Mouse (Mus musculus) cerebellum, postnatal 36 days (tissue): ENCODE data around the gene Cdh22.

Experiments
- DNase-seq, 2 experiments: peaks; one replicate each; pipeline ENCODE4 v3.0.0; 2021 to 2022; ENCODE audit warnings: mixed read lengths in 2 of 2

The Cdh22 gene

GRCm38 (mm10) chr2:165205486-165205885, 29.2 kb downstream of the Cdh22 start:
- DNase-seq = no peak

DNA sequence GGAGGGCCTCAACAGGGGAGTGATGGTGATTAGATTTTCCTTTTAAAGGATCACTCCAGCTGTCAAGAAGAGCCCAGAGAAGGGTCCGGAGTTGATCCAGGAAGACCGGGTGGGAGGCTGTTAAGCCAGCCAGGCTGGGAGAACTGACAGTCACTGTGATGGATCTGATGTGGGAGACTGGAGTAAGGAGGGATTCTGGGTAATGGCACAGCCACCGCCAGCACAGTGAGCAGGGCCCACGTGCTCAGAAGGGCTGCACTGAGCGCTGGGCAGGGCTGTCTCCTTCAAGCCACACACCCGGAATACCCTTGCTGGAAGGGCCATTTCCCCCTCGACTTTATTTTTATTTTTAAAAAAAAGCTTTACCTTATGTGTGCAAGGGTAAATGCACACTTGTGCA, 29.7 kb downstream of the Cdh22 start:
- no peak for DNase-seq

- peak; percentile 56 to 58 for DNase-seq
Measured at GRCm38 (mm10) chr2:165201761-165202751, 32.6 kb downstream of the Cdh22 start.

GRCm38 (mm10) chr2:165197546-165197945, 37.1 kb downstream of the Cdh22 start:
- no peak for DNase-seq

DNA sequence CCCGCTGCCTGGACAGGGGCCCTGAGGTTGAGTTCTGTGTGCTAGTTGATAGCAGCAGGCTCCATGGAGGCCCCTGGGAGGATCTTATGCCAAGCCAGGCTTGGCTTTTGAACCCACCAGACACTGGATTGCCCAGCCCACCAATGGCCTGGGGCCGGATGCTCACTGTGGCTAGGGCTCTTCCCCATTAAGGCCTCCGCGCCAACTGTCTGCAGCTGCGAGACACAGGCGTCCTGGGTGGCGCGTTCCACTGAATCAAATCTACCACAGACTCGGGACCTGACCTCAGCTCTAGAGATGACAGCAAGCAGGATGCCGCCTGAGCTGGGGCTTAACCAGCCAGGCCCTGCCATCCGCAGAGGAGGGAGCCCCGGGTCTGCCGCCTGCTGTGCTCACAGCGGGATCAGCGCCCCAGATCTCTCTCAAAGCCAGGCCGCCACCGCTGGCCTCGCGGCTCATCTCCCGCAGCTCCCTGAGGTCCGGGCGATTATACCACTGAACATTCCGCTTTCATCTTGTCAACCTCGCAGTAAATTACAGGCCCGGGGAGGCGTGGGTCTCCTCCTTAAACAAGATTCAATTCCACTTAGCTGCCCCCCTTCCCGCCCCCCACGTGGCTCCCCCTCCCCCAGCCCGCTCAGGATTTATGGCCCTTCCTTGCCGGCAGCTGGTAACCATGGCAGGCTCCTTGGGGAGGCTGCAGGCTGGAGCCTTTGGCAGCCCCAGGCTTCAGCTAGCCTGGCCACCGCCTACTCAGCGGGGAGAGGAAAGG, 39.1 kb downstream of the Cdh22 start:
- peak in 1 of 2 experiments; percentile 27 for DNase-seq

GRCm38 (mm10) chr2:165191483-165191882, 43.2 kb downstream of the Cdh22 start:
- DNase-seq = no peak

DNA sequence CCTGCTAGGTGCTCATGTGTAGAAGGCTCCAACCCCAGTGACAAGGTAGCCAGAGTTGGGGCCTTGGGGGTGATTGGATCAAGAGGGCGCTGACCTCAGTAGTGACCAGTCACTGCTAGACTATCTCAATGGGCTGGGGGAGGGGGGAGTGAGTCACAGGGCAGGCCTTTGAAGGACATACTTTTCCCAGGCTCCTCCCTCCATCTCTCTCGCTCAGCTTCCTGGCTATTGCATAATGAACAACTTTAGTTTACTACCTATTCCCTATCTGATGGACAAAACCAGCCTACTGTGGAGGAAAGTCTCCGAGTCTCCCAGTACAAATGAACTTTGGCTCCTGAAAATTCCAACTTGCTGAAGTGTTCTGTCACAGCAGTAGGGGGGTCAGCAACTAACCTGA, 45.1 kb downstream of the Cdh22 start:
- DNase-seq = no peak

DNA sequence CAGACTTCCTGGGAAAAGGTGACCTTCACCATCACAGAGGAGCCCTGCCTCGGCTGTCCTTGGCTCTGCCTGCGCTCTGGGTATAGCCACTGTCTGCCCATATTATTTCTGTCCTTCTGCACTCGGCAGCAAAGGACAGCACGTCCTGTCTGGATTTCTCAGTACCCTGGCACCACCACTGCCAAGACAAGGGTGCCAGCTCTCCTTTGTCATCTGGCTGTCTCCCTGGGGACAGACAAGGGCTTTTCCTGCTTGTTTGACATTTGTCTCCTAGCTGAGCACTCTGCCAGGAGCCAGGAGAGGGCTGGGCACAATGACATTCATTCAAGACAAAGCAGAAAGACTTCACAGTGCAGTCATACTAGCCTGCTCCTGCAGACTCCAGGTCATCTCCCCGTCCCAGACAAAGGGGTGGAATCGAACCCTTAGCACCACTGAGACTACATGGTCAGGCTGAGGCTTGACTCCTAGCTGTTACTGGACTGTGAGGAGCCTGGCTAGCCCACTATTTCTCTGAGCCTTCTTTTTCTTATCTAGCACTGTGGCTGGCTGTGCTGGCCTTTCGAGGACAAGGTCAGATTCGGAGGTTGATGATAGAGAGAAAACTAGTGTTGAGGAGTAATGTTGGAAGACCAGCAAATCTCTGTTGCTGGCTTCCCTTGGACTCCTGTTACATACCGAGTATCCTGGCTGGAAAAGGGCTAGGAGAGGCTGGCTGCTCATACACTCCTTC, 46.8 kb downstream of the Cdh22 start:
- DNase-seq = no peak

DNA sequence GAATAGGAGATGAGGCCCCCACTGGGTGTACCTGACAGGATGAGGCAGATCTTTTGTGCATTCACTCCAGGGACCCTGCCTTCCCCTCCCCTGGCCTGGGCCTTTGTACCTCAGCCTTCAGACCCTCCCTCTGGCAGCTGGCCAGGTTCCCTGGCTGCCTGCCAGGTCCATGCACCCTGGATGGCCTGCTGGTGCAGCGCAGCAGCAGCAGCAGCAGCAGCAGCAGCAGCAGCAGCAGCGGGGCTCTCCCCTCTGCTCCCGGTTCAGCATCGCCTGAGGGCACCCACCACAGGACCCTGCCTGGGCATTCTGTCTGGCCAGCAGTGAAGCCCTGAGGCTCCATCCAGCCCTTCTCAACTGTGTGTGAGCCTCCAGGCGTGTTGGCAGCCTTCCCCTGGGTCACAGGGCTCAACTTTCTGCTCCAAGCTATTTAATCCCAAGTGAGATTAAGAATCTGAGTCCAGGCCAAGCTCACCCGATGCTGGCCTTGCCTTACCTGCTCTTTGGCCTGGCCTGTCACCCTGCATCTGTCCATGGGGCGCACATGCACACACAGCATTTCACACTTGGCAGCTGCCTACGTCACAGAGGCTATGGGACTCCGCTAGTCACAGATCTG, 50.5 kb downstream of the Cdh22 start:
- peak in 1 of 2 experiments; percentile 47 for DNase-seq

GRCm38 (mm10) chr2:165182085-165182976, 52.3 kb downstream of the Cdh22 start:
- peak; percentile 38 to 46 for DNase-seq

DNA sequence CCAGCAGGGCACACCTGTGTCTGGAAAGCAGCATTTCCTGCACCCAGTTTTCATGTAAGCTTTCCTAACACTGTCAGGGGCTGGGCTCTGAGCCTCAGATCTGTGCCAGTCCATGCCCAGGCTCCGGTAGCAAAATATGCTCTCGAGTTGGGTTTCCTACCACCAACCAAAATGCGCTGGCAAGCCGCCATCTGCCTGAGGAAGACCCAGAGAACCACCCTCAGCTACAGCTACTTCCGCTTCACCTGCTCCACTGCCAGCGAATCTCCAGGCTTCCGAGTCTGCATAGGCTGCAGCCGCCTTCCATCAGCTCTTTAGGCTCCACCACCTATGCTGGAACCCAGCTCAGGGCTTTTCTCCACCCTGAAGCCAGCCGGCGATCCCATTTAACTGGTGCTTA, 55.4 kb downstream of the Cdh22 start:
- DNase-seq = peak in 1 of 2 experiments; percentile 28

DNA sequence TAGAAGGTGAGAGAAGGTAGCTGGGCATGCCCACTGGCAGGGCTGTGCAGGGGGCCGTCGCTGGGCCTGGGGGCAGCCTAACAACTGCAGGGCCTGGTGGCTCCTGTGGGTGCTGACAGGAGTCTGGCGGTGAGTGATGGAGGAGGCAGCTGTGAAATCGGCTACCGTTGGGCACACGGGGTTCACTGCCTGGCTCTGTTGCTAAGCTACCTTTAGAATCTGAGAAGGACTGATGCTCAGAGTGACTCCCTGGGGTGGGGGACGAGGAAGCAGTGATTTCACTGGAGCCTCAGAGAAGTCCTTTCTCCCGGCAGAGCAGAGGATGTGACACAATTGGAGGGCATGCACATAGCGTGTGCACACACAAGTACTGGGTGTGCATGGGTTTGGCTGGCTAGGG, 57.7 kb downstream of the Cdh22 start:
- DNase-seq = no peak

DNA sequence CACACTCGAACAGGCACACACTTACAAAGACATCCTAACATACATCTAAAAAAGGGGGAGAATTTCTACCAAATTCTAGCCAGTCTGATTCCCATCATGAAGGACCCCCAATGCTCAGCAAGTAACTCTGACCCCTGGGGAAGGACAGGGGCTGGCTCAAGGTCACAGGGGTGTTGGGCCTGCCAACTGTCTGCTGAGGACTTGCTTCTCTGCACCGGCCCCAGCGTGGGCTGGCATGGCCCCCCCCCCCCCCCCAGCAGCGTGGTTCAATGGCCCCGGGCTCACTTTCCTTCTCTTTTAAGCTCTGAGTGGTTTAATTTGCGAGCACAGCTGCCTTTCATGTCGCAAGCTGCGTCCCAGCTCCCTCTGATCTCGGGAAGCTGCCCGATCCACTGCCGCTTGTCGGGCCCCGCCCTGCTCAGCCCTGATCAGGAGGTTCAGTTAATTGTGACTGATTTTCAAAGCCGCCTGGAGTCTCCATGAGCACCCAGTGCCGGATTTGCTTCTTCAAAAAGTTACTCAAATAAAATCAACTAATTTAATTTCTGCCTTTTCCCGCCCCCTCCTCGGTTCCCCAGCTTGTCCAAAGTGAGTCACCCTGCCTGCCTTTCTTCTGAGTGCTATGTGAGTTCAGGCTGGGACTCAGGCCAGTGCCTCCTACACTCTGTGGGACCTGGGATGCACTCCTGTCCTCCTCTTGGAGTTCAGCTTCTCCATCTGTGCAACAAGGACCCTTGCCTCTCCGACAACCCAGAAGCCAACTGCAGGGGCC, 67.8 kb downstream of the Cdh22 start:
- no peak for DNase-seq

- DNase-seq = no peak
Measured at GRCm38 (mm10) chr2:165162221-165162620, 72.4 kb downstream of the Cdh22 start.

- DNase-seq = no peak
Measured at GRCm38 (mm10) chr2:165160466-165160865, 74.2 kb downstream of the Cdh22 start.

- no peak for DNase-seq
Measured at GRCm38 (mm10) chr2:165159055-165159688, 75.5 kb downstream of the Cdh22 start.

GRCm38 (mm10) chr2:165158317-165158716, 76.3 kb downstream of the Cdh22 start:
- DNase-seq = no peak

GRCm38 (mm10) chr2:165157900-165158299, 76.8 kb downstream of the Cdh22 start:
- DNase-seq = no peak

- DNase-seq = peak; percentile 54 to 58
Measured at GRCm38 (mm10) chr2:165153006-165153405, 81.6 kb downstream of the Cdh22 start.

GRCm38 (mm10) chr2:165149741-165150140, 84.9 kb downstream of the Cdh22 start:
- no peak for DNase-seq
